Mouse (Mus musculus) bone marrow, adult 2 months (tissue): ENCODE measurements at regions not wholly inside any gene's neighbourhood (a gene's known extent, or its start where the extent isn't known, plus 50 kb on each side); places are given as distances from the start of the nearest gene placed in this dataset.
"Not testable (repeated sequence)": the region's sequence is repeated elsewhere in the genome, so short reads cannot be mapped to it uniquely, and the experiment has no call there.

Experiments
- H3K27ac ChIP-seq: fragments of 200-500 bp; 2 replicates; pipeline ENCODE4 v1.5.1; 2012; ENCODE audit warnings: low read depth, mild to moderate bottlenecking, control low read depth, inconsistent platforms, low read length; ENCODE audit not compliant: control insufficient read depth, poor library complexity, insufficient read depth
- H3K4me1 ChIP-seq: fragments of 200-500 bp; 2 replicates; pipeline ENCODE4 v1.6.1; 2011; ENCODE audit warnings: low read length; ENCODE audit not compliant: control insufficient read depth, insufficient read depth
- H3K4me3 ChIP-seq: fragments of 200-500 bp; replicated peaks from 2 replicates; pipeline ENCODE3; 2011; ENCODE audit warnings: mild to moderate bottlenecking, low read depth, low read length, control low read depth; ENCODE audit not compliant: control insufficient read depth
- CTCF ChIP-seq: fragments of 200-500 bp; IDR thresholded peaks from 2 replicates; pipeline ENCODE4 v1.5.1; 2011; ENCODE audit warnings: low read length, control low read depth; ENCODE audit not compliant: control insufficient read depth, insufficient read depth
- POLR2A ChIP-seq: fragments of 200-500 bp; IDR thresholded peaks from 2 replicates; pipeline ENCODE4 v1.6.1; 2011; ENCODE audit warnings: low read depth, mild to moderate bottlenecking, control low read depth, low read length, borderline replicate concordance; ENCODE audit not compliant: control insufficient read depth
- WGBS: fragments of 180-500 bp; shearing (Covaris S2); methylation state at CpG from one replicate; pipeline ENCODE4 v1.1.7; 2018; 5-methylcytosine and 5-hydroxymethylcytosine counted together

DNA sequence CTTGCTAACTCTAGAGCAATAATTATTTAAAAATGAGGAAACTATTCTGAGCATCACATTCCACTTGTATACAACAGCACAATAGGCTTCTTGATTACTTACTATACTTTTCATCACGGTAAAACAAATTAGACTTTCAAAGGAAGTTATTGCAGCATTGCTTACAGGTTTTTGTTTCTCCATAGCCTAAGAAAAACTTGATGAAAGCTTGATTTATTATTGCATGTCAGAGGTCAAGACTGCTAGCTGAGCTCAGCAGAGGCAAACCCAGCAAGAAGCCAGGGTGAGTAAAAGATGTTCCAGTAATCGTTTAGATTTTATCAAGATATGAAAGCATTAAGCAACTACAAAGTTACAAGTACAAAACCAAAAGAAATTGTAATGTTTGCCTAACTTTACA is 162.2 kb upstream of the Rps6ka3 start:
- Histone ChIP-seq H3K4me3 (no peak overlapping the region), H3K27ac (no peak overlapping the region), H3K4me1 (no peaks in the 10 kb centered on the region)
- 32% methylated on average over 2 of the region's 2 CpGs for WGBS
- TF ChIP-seq CTCF: no peak
- TF ChIP-seq POLR2A: no peak

DNA sequence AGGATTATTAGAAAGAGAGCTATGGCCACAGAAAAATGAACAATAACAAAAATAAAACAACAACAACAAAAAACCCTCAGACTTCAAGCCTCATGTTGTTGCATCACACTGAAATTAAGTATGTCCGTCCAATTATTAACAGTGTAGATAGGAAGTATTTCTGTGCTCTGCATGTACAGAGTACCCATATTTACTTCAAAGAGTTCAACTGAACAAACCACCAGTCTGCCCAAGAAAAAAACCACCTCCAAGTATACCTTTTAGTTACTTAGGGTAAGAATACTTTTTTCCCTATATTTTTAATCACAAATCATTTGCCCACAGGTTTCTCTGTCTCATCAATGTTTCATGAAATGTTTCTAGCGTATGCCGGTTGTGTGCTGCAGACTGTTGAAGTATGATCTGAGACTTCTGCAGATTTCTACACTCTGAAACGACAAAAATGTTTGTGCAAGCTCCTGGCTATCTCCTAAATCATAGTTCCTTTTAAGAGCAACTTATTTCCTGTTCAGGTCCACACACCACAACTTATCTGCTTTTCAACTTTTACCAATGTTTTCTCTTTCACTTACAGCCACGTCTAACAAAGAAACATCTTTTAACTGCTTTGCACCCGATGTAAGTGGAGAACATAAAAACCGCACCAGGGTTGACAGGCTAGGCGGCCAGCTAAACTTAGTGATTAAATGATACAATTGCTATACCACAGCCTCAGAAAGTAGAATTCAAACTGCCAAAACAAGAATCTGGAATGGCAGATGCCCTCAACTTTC is 154.2 kb upstream of the Rps6ka3 start:
- H3K27ac ChIP-seq: no peak overlapping the region
- TF ChIP-seq CTCF (no peak), POLR2A (no peak)
- WGBS: 16% methylated on average over 8 of the region's 8 CpGs
- no peaks in the 10 kb centered on the region; the same call in 1 of the 2 replicates for H3K4me1 ChIP-seq
- no peak overlapping the region for H3K4me3 ChIP-seq

DNA sequence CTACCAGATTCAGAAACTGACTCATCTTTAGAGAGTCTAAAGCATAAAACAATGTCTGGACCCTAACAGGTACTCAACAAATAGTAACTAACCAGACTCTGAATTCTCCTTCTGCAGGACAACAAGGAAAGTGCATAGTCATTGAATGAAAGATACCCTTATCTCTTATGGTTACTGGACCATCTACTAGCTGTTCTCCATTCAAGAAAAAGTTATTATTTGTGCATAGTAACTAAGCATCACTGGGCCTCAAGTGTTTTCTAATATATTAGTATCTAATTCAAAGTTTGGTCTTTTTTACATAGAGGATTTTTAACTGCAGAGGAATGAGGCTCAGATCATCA is 153.7 kb upstream of the Rps6ka3 start:
- TF ChIP-seq CTCF (no peak), POLR2A (no peak)
- Histone ChIP-seq H3K4me3 (no peak overlapping the region), H3K27ac (no peak overlapping the region), H3K4me1 (no peaks in the 10 kb centered on the region; the same call in 1 of the 2 replicates)

DNA sequence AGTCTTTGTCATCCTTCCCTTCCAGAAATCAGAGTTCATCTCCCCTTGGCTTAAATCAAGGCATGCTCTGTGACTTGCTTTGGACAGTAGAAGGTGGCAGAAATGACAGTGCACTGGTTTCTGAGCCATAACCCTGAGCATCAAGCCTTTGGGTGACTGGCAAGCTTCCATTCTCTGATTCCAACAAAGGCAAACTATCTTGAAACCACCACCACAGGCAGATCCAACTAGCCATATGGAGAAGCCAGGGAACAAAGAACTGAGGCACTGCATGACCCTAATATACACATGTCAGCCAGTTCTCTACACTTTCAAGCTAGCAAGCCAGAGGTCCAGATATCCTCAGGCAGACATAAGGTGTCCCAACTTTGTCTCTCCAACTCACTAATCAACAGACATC is 151.2 kb upstream of the Rps6ka3 start:
- no peak overlapping the region for H3K27ac ChIP-seq
- H3K4me3 ChIP-seq: no peak overlapping the region
- H3K4me1 ChIP-seq: no peaks in the 10 kb centered on the region; the same call in 1 of the 2 replicates
- TF ChIP-seq POLR2A (no peak), CTCF (no peak)

DNA sequence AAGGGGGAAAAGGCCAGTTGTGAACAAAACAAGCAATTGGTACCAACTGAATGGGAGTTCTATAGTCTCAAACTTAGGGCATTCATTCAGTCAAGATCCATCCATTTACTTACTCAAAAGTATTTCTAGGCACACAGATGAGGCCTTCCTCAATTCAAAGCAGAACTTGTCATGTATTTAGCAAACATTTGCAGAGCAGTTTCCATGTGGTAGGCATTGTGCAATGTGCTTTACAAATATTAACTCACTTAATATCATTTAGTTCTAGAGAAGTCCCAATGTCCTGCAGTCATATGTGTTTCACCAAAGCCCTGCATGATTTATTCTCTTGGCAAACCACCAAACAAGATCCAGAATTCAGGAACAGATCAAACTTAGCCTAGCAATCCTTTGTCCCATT is 148.8 kb upstream of the Rps6ka3 start:
- Histone ChIP-seq H3K4me1 (no peaks in the 10 kb centered on the region), H3K27ac (no peak overlapping the region), H3K4me3 (no peak overlapping the region)
- TF ChIP-seq CTCF (no peak), POLR2A (no peak)

DNA sequence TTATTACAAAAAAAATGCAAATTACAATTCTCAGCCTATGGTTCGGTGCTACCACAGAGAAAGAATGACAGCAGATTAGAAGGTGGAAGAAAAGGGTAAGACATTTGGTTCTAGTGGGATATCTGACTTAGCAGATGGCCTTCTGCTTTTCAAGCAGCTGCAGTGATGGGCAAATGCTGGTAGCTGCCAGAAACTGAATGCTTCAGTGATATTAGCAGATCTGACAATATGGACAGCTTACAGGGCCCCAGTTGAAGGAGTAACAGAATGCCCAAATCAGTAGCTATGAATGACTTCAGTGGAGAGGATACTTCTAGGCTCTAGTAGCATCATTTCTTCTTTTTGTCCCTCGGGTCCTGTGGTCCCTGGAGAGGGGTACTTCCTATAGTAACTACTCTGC is 143.9 kb upstream of the Rps6ka3 start:
- no peak overlapping the region for H3K4me3 ChIP-seq
- no peaks in the 10 kb centered on the region for H3K4me1 ChIP-seq
- no peak overlapping the region for H3K27ac ChIP-seq
- 36% methylated on average over 2 of the region's 2 CpGs for WGBS
- TF ChIP-seq POLR2A (no peak), CTCF (no peak)

DNA sequence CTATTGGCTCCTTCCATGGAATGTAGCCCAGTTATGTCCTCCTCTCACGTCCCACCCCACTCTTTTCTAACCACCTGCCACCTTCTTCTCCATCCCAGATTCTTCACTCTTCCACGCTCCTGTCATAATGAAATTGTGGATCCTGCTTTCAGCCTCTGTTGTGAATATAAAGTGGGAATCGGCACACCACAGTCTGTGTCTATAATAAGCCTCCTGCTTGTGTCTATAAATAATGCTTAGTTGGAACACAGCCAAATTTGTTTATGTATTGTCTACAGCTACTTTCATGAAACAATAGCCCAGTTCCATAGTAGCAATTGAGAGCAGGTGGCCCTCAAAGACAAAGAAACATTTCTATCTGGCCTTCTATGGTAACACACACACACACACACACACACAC is 137.5 kb upstream of the Rps6ka3 start:
- no peaks in the 10 kb centered on the region for H3K4me1 ChIP-seq
- WGBS: 70% methylated on average over 3 of the region's 3 CpGs
- H3K27ac ChIP-seq: no peak overlapping the region
- no peak overlapping the region for H3K4me3 ChIP-seq
- no peak for TF ChIP-seq CTCF

DNA sequence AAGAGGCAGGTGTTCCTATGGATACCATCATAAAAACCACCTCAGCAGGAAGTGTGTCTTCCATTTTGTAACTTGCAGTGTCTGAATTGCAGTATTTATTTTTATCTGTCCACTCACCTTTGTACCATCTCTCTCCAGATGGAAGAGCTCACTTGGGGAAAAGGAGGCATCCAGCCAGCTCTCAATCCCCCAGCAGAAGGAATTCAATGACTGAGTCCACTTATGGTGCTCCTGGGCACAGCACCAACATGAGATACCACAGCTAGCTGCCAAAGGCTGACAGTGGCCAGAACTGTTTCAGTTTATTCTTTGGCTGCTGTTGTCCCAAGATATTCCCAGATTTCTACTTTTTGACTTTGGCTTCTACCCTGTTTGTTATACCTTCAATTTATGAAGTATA is 136.6 kb upstream of the Rps6ka3 start:
- no peak for TF ChIP-seq POLR2A
- no peak for TF ChIP-seq CTCF
- Histone ChIP-seq H3K4me1 (no peaks in the 10 kb centered on the region), H3K27ac (no peak overlapping the region), H3K4me3 (no peak overlapping the region)

DNA sequence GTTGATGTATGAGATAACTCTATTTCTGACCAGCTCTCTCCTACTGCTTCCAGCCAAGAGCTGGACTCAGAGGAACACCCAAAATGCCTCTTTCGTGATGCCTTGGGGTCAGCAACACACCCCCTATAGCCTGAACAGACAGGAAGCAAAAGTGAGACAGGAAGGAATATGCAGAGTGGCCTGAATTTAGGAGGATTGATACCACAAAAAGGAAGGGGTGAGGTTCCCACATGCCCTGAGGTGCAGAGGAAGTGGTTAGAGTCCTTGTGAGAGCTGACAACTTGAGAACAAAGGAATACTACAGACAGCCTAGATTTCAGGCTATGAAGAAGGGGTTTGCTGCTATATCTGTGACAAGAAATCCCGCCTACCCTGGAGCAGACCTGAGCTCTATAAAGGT is 129.6 kb upstream of the Rps6ka3 start:
- H3K4me3 ChIP-seq: no peak overlapping the region
- 20% methylated on average over 2 of the region's 2 CpGs for WGBS
- no peak overlapping the region for H3K27ac ChIP-seq
- no peaks in the 10 kb centered on the region; the same call in 1 of the 2 replicates for H3K4me1 ChIP-seq
- TF ChIP-seq POLR2A: no peak
- no peak for TF ChIP-seq CTCF

DNA sequence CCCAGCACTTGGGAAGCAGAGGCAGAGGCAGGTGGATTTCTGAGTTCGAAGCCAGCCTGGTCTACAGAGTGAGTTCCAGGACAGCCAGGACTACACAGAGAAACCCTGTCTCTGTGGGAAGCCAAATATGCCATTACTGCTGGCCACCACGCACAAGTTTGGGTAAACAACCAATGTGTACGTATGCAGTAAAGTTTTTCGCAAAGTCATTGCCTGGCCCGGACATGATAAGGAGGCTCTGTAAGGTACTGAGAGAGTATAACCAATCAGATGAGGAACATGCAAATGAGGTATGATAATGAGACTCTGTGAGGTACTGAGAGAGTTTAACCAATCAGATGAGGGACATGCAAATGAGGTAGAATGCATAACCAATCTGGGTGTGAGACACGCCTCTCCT is 99.5 kb upstream of the Rps6ka3 start:
- WGBS: 83% methylated on average over 6 of the region's 6 CpGs
- not testable (repeated sequence) for H3K4me3 ChIP-seq, H3K27ac ChIP-seq, H3K4me1 ChIP-seq
